Mouse (Mus musculus): ENCODE measurements around the gene Slc5a5.
A peak's percentile ranks its signal among the peaks of the same experiment; 100 is the strongest.
"Not testable (repeated sequence)": the region's sequence is repeated elsewhere in the genome, so short reads cannot be mapped to it uniquely, and the experiment has no call there.

Gene Slc5a5

DNA sequence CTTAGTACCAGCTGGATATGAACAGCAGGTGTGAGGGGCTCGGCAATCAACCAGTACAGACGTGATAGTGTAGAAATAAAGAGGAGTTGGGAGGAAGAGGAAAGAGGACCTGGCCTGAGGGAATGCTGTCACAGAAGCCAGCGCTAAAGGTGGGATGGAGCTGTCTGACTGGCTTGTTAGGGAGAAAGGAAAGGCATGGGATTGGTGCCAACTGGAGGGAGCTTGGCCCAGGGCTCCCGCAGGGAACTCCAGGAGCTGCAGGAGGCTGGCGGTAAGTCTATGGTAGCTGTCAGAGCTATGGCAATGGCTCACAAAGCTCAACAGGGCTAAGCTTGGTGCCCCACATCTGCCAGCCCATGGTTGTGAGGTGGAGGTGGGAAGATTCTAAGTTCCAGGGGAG lies 9.7 kb upstream of the Slc5a5 start:
- DNase-seq (ENCODE audit: low spot score in 2 of 2) = no peak

DNA sequence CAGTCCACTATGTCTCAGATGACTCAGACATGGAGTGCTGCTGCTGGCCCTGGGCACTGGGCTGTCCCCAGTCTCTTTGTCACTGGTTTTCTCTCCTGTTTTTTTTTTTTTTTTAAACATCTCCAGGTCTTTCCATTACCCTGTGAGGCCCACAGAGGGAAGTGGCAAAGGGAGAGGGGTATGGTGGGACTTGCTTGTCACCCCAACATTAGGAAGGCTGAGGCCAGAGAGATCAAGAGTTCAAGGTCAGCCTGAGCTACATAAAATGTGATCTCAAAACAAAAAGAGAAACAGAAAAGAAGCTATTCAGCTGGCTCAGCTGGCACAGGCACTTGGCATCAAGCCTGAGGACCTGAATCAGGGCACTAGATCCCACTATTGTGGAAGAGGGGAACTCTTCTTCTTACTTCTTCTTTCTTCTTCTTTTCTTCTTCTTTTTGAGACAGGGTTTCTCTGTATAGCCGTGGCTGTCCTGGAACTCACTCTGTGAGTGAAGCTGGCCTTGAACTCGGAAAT lies 8.4 kb upstream of the Slc5a5 start:
- no peak for DNase-seq (ENCODE audit: low spot score in 2 of 2)

DNA sequence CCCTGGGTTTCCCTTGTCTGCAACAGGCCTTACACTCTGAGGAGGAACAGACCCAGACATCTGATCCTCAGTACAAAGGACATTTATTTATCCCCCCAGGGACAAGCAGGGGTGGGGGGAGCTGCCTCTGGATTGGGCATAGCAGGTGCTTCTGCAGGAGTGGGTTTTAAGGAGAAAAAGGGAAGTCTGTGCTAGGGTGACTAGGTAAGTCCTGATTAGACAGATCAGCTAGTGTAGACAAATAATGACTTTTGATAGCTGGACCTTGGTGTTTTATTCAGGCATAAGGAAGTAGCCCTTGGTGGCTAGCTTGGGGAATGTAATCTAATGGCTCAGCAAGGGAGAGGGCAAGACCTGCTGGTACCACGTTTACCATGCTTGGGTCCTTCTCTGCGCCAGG lies 6.7 kb upstream of the Slc5a5 start:
- no peak for DNase-seq (ENCODE audit: low spot score in 2 of 2)

- no peak for DNase-seq (ENCODE audit: low spot score in 2 of 2)
Observed at GRCm38 (mm10) chr8:70898661-70899198, 6.2 kb upstream of the Slc5a5 start.

GRCm38 (mm10) chr8:70897681-70898413 lies 5.3 kb upstream of the Slc5a5 start:
- peak; percentile 61 to 90 for DNase-seq (ENCODE audit: low spot score in 2 of 2)

DNA sequence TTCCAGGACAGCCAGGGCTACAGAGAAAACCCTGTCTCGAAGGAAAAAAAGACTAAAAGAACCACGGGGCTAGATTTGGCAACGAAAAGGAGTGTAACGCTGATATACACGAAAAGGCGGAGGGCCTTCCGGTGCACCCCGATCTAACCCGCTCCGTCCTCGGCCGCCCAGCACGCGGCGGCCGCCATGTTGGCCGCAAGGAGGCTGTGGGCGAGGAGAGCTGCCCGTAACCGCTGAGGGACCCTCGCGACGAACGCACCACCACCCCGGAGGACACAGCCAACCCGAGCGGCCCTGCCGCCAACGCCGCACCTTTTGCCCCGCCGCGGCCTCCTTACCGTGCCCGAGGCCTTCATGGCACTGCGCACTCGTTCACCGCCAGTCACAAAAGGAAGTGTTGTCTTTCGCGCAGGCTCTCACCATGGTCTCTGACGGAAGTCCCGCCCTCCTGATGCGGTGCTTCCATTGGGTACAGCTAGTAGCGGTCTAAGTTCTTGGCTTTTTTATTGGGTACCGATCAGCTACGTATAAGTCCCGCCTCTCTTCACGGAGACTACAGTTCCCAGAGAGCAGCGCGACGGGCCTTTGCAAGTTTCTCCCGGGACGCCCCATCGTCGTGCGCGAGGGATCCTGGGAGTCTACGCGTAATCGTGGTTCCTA lies 4.6 kb upstream of the Slc5a5 start, which contains the start of gene Rpl18a:
Gene Rpl18a (minus strand): TSS at position 392 of the 660 bp plus-strand sequence.
- DNase-seq (ENCODE audit: low spot score in 2 of 2) = peak; percentile 98

DNA sequence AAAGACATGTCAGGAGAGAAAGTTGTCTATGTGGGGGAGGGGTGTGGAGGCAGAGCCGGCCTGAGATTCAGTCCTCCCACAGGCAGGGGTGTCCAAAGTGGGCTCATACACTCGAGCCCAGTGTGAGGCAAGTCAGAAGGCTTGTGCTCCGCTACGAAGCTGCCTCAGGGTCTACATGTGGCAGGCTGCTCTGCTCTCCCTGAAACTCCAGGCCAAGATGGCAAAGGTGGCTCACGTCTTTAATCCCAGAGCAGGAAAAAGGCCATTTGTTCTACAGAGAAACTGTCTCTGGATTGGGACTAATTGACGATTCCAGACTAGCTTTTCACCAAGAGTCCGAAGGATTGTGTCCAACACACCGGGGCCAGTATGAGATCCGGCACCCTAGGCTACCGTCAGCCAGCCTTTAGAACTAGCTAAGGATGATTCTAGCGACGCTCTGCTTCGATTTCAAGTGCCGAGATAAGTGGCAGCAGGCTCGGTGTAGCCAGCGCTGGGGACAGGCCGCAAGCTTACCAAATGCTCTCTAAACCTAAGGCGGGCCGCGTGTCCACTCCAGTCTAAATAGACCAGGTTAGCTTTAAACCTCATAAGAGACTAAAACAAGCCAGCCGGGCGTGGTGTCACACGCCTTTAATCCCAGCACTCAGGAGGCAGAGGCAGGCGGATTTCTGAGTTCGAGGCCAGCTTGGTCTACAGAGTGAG lies 3.9 kb upstream of the Slc5a5 start:
- no peak for DNase-seq (ENCODE audit: low spot score in 2 of 2)

GRCm38 (mm10) chr8:70895571-70896259 lies 3.2 kb upstream of the Slc5a5 start:
- not testable (repeated sequence) for DNase-seq (ENCODE audit: low spot score in 2 of 2)

GRCm38 (mm10) chr8:70894771-70895545 lies 2.4 kb upstream of the Slc5a5 start:
- no peak for DNase-seq (ENCODE audit: low spot score in 2 of 2)

GRCm38 (mm10) chr8:70894385-70894720 lies 1.8 kb upstream of the Slc5a5 start:
- DNase-seq (ENCODE audit: low spot score in 2 of 2) = no peak

DNA sequence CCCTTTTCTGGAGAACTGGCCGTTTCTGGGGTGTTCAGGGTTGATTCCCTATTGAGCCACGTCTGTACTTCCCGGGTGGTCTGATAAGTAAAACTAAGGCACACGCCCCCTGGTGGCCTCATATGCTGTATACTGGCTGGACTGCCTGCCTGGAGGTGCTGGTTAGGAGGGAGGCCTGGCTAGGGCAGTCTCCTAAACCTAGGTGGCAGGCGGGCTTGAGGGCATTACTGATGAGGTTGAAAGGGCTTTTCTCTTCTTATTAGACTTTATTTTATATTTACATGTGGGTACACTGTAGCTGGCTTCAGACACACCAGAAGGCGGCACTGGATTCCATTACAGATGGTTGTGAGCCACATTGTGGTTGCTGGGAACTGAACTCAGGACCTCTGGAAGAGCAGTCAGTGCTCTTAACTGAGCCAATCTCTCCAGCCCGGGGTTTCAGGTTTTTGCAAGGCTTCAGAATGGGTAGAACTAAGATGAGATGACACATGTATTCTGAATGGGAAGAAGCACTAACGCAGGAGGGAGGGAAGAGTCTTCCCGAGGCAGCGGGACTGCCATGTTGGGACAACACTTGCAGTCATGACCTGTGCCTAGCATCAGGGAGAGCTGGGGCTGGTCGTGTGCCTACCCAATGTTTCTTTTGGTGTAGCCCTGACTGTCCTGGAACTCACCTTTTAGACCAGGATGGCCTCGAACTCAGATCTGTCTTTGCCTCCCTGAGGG lies 1.3 kb upstream of the Slc5a5 start:
- peak in 1 of 2 experiments; percentile 70 for DNase-seq (ENCODE audit: low spot score in 2 of 2)

DNA sequence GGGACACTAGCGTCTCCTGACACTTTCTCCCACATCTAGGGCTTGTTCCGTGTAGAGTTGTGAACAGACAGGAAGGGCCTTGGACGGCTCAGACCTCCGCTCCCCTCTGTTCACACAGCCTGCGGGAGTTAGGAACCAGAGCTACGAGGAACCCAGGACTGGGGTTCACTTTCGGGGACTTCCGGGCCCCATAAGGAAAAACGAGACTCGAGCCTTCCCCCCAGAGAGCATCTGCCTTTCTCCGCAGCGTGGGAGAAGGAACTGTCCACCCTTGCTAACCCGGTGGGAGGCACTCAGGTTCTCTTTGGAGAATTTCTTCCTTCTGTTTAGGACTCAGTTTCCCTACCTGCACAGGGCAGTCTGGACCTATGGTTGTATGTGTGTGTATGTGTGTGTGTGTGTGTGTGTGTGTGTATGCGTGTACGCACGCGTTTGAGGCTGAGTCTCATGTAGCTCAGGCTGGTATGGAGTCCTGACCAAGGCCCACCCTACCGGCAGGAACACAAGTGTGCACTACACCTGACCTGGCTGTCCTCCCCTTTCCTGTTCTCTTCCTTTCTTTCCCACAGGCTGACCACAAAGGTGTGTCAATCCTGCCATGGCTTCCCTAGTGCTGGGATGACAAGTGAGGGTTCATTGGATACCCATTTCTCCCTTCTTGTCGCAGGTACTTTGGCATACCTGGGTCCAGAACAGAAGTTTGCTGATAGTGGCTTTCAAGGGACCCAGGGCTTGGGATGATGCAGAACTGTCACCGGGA lies 519 bp upstream of the Slc5a5 start:
- DNase-seq (ENCODE audit: low spot score in 2 of 2) = no peak

DNA sequence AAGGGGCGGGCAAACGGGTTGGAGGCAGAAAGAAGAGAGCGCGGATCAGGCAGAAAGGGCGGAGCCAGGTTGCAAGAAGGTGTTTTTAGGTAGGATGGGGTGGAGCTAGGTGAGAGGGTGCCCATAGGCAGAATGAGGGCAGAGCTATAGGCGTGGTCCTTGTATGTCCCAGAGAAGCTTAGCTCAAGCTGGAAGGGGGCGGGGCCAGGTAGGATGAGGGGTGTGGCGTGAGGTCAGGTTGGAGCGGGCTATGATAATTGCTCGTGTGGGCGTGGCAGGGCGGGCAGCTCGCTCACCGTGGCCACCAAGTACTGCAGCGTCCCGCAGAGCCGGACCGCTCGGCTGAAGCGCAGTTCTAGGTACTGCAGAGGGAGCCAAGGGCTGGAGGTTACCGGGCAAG lies 1.2 kb downstream of the Slc5a5 start:
- no peak for DNase-seq (ENCODE audit: low spot score in 2 of 2)

DNA sequence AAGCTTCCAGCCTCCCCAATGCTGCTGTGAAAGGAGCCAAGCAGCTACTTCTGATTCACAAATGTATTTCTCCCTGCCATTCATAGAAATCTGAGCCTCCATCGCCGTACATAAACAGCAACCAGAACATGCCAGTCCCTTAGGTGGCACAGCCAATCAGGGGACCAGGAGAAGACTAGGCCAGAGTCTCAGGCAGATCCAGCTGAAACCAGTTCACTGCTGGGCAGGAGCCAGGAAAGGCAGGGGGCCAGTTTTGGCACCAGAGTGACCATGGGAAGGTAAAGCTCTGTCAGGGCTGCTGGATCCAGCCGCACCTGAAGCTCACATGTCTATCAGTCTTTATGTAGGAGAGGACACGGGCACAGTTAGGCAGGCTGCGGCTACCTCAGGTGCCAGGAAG lies 1.9 kb downstream of the Slc5a5 start:
- no peak for DNase-seq (ENCODE audit: low spot score in 2 of 2)

DNA sequence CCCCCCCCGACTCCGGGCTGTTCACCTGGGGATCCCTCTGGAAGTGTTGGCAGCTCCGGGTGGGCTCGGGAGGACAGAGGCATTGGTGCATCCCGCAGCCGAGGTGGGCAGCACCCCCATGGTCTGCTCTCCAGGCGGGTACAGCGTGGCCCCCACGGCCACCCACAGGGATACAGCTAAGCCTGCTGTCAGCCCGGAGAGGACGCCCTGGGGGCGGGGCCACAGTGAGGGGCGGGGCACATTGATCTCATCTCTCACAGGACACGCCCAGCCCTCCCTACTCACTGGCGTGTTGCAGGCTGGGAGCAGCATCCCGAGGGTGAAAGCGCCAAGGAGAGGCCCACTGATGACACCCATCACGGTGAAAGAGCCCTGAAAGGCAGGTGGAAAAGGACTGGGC lies 4.9 kb downstream of the Slc5a5 start:
- DNase-seq (ENCODE audit: low spot score in 2 of 2) = peak in 1 of 2 experiments; percentile 50

- no peak for DNase-seq (ENCODE audit: low spot score in 2 of 2)
Observed at GRCm38 (mm10) chr8:70885612-70886011, 6.9 kb downstream of the Slc5a5 start.

- DNase-seq (ENCODE audit: low spot score in 2 of 2) = no peak
Observed at GRCm38 (mm10) chr8:70884683-70885082, 7.9 kb downstream of the Slc5a5 start.

GRCm38 (mm10) chr8:70884186-70884585 lies 8.4 kb downstream of the Slc5a5 start:
- no peak for DNase-seq (ENCODE audit: low spot score in 2 of 2)

DNA sequence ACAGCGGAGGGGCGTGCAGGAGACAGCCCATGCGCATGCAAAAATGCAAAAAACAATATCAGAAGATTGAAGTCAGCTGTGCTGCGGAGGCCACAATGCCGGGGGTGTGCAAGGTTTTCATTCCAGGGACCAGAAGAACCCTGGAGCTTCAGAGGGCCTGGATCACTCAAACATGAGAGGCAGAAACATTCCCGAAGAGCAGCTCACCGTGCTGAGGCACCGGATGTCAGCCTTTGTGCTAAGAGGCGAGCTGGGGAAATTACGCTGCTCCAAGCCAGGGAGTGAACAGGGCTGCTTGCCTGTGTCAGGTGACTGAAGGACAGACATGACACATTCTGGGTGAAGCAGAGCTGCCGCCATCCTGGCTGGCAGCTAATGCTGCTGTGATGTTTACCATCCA lies 12.0 kb downstream of the Slc5a5 start:
- no peak for DNase-seq (ENCODE audit: low spot score in 2 of 2)

DNA sequence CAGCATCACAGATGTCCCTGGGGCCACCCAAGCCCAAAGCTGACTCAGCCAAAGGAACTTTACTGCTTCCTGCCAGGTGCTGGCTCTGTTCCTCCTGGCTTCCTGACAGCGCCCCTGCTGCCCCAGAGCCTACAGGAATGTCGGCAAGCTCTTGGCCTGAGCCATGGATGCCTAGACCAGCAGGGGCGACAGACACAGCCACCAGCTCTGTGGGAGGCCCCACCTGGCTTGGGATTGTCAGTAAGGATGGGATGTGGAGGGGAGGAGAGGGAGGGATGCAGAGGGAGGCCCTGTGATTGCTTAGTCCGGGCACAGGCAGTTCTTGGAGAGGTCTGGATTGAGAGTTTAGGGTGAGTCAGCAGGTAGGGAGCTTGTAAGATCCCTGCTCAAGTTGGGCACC lies 12.4 kb downstream of the Slc5a5 start:
- DNase-seq (ENCODE audit: low spot score in 2 of 2) = no peak

Data from left cerebral cortex, adult 9 months (tissue).